Mouse (Mus musculus): Measurements from ENCODE around the gene Jazf1.

Gene Jazf1

DNA sequence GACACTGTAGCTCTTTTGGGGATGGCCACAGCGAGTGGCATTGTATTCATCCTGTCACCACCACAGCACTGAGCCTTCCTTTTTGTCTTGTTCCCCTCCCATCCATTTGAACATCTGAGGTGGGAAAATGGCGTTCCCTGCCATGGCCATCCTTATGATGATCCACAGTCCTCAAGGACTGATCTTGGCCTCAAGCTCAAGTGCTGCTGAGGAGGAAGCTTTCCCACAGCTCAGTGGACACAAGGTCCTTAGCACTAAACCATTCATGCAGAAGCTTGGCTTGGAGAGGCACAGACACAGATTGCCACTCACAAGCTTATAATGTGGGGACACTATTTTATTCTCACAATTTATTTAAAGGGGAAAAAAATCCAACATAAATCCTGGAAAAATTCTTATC is 58.1 kb downstream of the Jazf1 start:
- DNase-seq (ENCODE audit: low spot score) = no peak

DNA sequence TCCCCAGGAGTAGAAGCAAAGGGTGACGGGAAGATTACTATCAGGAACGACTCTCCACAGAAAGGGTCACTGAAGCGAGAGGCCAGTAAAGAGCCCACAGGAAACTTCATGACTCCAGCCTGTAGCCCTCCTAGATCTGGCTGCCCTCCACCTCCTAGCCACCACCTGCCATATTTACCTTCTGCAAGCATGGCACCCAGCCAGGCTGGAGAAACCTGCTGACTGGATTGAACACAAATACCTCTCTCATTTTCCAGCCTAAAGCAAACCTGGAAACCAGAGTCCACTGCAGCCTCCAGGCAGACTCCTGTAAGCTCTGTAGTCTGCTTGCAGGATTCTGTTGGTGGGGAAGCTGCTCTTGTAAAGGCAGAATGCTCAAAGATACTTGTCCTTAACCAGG is 62.4 kb downstream of the Jazf1 start:
- DNase-seq (ENCODE audit: low spot score) = no peak

GRCm38 (mm10) chr6:53005544-53005943 is 62.9 kb downstream of the Jazf1 start:
- DNase-seq (ENCODE audit: low spot score) = no peak

GRCm38 (mm10) chr6:52990816-52991215 is 77.6 kb downstream of the Jazf1 start:
- no peak for DNase-seq (ENCODE audit: low spot score)

GRCm38 (mm10) chr6:52987905-52988640 is 80.4 kb downstream of the Jazf1 start:
- no peak for DNase-seq (ENCODE audit: low spot score)

DNA sequence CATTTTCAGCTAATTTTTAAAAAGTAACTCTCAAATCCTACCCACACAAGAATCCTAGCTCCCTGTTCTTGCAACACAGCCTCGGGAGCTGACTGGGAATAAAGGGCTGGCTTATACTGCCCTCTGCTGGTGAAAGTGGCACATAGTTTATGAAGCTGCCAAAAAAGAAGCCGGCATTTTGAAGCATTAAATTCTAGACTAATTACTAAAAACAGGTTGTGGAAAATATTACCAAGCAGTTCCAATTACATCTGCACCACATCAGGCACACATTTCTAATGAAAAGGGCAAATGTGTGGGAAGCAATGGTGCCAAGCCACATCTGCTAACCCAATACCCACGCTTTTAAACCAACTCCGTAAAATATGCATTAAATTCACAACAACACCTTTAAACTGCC is 81.0 kb downstream of the Jazf1 start:
- peak; percentile 22 for DNase-seq (ENCODE audit: low spot score)

DNA sequence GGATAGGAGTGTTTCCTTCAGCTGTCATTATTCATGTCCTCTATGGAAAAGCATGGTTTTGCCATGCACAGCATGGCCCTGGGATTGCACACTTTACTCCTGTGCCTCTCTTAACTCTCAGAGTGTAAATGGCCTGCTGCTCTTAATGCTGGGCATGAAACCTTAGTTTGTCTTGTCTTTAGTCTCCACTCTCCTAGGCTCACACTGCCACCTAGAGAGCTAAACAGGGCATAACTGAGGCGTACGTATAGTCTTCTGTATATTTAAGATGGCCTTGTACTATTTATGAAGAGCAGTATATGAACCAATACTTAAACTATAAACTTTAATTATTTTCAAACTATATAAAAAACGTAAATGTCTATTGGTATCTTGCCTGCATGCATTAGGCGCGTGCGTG is 86.3 kb downstream of the Jazf1 start:
- DNase-seq (ENCODE audit: low spot score) = no peak

DNA sequence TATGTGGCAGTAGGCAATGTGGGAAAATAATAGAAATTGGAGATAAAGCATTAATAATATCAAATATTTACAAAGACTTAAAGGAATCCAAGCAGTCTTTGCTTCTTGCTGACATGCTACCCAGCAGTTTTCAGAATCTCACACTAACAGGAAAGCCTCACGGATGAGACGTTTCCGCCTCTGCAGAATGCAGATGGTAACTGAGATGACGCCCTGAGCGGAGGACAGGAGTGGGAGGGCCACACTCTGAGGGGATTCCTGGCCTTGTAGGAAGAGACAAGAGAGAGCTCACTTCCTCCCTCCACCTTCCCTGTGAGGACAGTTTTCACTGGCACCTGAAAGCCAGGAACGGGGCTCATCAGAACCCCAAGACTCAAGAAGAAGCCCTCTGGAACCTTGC is 88.9 kb downstream of the Jazf1 start:
- no peak for DNase-seq (ENCODE audit: low spot score)

DNA sequence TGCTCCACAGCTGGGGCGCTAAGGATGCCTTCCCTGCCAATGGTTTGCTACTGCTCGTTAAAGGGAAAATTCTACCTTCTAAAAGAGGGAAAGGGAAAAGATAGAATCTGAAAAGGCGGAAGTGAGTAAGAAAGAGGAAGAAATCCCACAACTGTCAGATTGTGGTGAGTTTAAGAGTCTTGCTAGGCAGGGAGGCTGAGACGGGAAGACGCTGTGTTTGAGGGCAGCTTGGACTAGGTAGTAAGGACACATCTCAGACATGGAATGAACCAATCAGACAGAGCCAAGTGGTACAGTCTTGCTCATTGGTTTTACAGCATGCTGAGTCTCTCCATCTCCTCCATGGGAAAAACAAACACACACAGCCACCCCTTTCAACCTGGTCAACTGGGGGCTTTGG is 95.1 kb downstream of the Jazf1 start:
- no peak for DNase-seq (ENCODE audit: low spot score)

- no peak for DNase-seq (ENCODE audit: low spot score)
Observed at GRCm38 (mm10) chr6:52972138-52972537, 96.3 kb downstream of the Jazf1 start.

GRCm38 (mm10) chr6:52969717-52970261 is 98.6 kb downstream of the Jazf1 start:
- DNase-seq (ENCODE audit: low spot score) = no peak

GRCm38 (mm10) chr6:52968346-52968891 is 100.0 kb downstream of the Jazf1 start:
- no peak for DNase-seq (ENCODE audit: low spot score)

- no peak for DNase-seq (ENCODE audit: low spot score)
Observed at GRCm38 (mm10) chr6:52967557-52968270, 100.7 kb downstream of the Jazf1 start.

- no peak for DNase-seq (ENCODE audit: low spot score)
Observed at GRCm38 (mm10) chr6:52966001-52966400, 102.4 kb downstream of the Jazf1 start.

- no peak for DNase-seq (ENCODE audit: low spot score)
Observed at GRCm38 (mm10) chr6:52965340-52965739, 103.1 kb downstream of the Jazf1 start.

- DNase-seq (ENCODE audit: low spot score) = no peak
Observed at GRCm38 (mm10) chr6:52963840-52964690, 104.4 kb downstream of the Jazf1 start.

- DNase-seq (ENCODE audit: low spot score) = no peak
Observed at GRCm38 (mm10) chr6:52963430-52963732, 105.0 kb downstream of the Jazf1 start.

- no peak for DNase-seq (ENCODE audit: low spot score)
Observed at GRCm38 (mm10) chr6:52962600-52963429, 105.6 kb downstream of the Jazf1 start.

GRCm38 (mm10) chr6:52961660-52962490 is 106.6 kb downstream of the Jazf1 start:
- DNase-seq (ENCODE audit: low spot score) = no peak

- DNase-seq (ENCODE audit: low spot score) = peak; percentile 63
Observed at GRCm38 (mm10) chr6:52957730-52958129, 110.7 kb downstream of the Jazf1 start.

All from layer of hippocampus, adult 9-10 months (tissue).